Comparison of ENCODE assay signal across 9 mouse cellular contexts in the genomic region with DNA sequence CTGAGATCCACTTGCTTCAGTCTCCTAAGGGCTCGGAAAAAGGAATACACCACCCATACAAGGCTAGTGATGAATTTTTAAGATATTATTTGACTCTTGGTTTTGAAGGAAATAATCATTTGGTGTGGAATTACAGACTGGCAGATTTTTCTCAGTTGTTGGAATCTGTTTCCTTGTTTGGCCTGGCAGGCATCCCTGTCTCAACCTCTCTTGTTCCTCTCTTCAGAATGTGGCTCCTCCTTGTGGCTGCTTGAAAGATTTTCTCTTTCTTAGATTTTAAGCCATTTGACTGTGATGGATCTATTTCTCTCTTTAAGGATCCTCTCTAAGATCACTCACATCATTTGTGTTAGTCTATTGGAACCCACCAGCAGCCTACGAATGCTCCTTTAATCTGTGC. TPM values are rescaled to one million over a fixed set of nuclear protein-coding genes. Genes with fewer than 3 reads are reported as not detected.
A peak's percentile ranks its signal among the peaks of the same experiment; 100 is the strongest.
DNase-seq lines count a peak whose midpoint lies in the region; ATAC-seq and TF ChIP-seq lines count a peak whose summit lies in the region.
"Had no signal": no experiment of that assay in that cellular context is flagged by ENCODE, and none has a peak within 500 bp of the region (broad histone marks: within the 10 kb centered on the region; RNA-seq: fewer than 3 reads in every experiment).

No protein-coding gene starts in this region.

- no peaks in the 10 kb centered on the region for H3K27me3 ChIP-seq in heart, adult 2 months (ENCODE audit: control insufficient read depth, insufficient read depth, low read length)
- H3K27me3 ChIP-seq in heart, embryonic 10.5 days (ENCODE audit: insufficient read depth, poor library complexity, severe bottlenecking), result no peaks in the 10 kb centered on the region
- H3K27me3 ChIP-seq: megakaryocyte, embryonic 14.5 days had no signal

- H3K9me3 ChIP-seq in heart, embryonic 10.5 days, result no peaks in the 10 kb centered on the region
- H3K9me3 ChIP-seq: megakaryocyte, embryonic 14.5 days had no signal

- H3K79me2 ChIP-seq in heart, adult 2 months (replicated peaks; ENCODE audit: control insufficient read depth, insufficient read depth, low read length), result no peaks in the 10 kb centered on the region

- intact Hi-C loops in heart, adult 2 months (cut with DNase I), result loop anchor here (10.0 kb wide), 1 partner anchor 289 kb away; no protein-coding TSS in a partner anchor
- intact Hi-C loops in heart, postnatal 14 days (cut with DNase I), result no loop called here

- no peak for TF ChIP-seq POLR2A in heart, adult 2 months (IDR thresholded peaks at IDR 0.05; ENCODE audit: insufficient read depth, low read depth, low read length)

- H3K9ac ChIP-seq in heart, adult 2 months (ENCODE audit: low read depth, low read length), result no peak overlapping the region

- peaks cover 2% of the 10 kb centered on the region for H3K4me1 ChIP-seq in heart, adult 2 months (ENCODE audit: control insufficient read depth, insufficient read depth, low read length)
- no peaks in the 10 kb centered on the region; the same call in 1 of the 2 replicates for H3K4me1 ChIP-seq in heart, embryonic 10.5 days

- no peak for TF ChIP-seq EP300 in heart, adult 2 months (IDR thresholded peaks at IDR 0.05; ENCODE audit: insufficient read depth, low read depth, low read length)

- no peak for ATAC-seq in inflammation-experienced regulatory T-cells, adult 6 months

- H3K36me3 ChIP-seq in heart, adult 2 months (ENCODE audit: control insufficient read depth, insufficient read depth, low read length), result peaks cover 3% of the 10 kb centered on the region; the same call in 1 of the 2 replicates
- no peaks in the 10 kb centered on the region for H3K36me3 ChIP-seq in heart, embryonic 10.5 days

- WGBS in heart, adult 2 months, result 54% methylated on average over 2 of the region's 2 CpGs
- WGBS in heart, embryonic 10.5 days, result 71% methylated on average over 2 of the region's 2 CpGs

- no peak overlapping the region for H3K27ac ChIP-seq in heart, adult 2 months
- no peak overlapping the region for H3K27ac ChIP-seq in heart, embryonic 10.5 days

- no peak overlapping the region for H3K4me3 ChIP-seq in heart, adult 2 months
- no peak overlapping the region for H3K4me3 ChIP-seq in heart, embryonic 10.5 days
- H3K4me3 ChIP-seq: megakaryocyte, embryonic 14.5 days had no signal

- peak; percentile 72 for TF ChIP-seq CTCF in heart, adult 2 months (IDR thresholded peaks at IDR 0.05)

- peak; percentile 31 to 37 for DNase-seq in heart, adult 2 months
- no peak for DNase-seq in heart, embryonic 10.5 days (ENCODE audit: low spot score)
- peak; percentile 35 to 41 for DNase-seq in right cerebral cortex, postnatal 10 days (ENCODE audit: low spot score in 2 of 2)
- DNase-seq in right cerebral cortex, adult 18-20 months, result no peak
- peak; percentile 8 for DNase-seq in brain, embryonic 18.5 days (ENCODE audit: low read depth, low spot score)
- peak; percentile 42 to 68 for DNase-seq in heart, postnatal 14 days
- DNase-seq in retina, postnatal 1 day, result peak; percentile 63

RNA-seq across cellular contexts. Expression of gene Sgo1, which starts 4.9 kb away (rescaled TPM):
- total RNA-seq in heart, adult 2 months (2021), result under 1 TPM; 0.14 to 0.29 TPM
- 0.04 and 0.09 TPM in 2 replicates for polyA plus RNA-seq in heart, adult 2 months (2012; rRNA removed)
- polyA plus RNA-seq in heart, embryonic 10.5 days (2016; fragmentation: Nextera tagmentation; extraction: Ambion mirVana), result 28.7 and 33.7 TPM in 2 replicates
- total RNA-seq in heart, postnatal 14 days (2021), result 1 to 10 TPM in 1 of 2 experiments, under 1 TPM in 1; 0.86 to 2.1 TPM
- polyA plus RNA-seq in inflammation-experienced regulatory T-cells, adult 6 months (2017; shearing (Covaris generic)), result 10 to 100 TPM in 1 of 3 experiments, 1 to 10 TPM in 2; 1.4 to 35.4 (median 4.2) TPM

Comparison
In these comparisons a context has a peak if more than half of its experiments do, and no peak if none do; other contexts are left out.
1. DNase-seq: peak in heart, adult 2 months (2 of 2), right cerebral cortex, postnatal 10 days (2 of 2), brain, embryonic 18.5 days (single experiment), heart, postnatal 14 days (2 of 2) and retina, postnatal 1 day (single experiment); none in heart, embryonic 10.5 days (single experiment) and right cerebral cortex, adult 18-20 months (single experiment).